Mouse (Mus musculus): ENCODE measurements around the gene Epha2. TPM values are rescaled to one million over a fixed set of nuclear protein-coding genes. Genes with fewer than 3 reads are reported as not detected.
A peak's percentile ranks its signal among the peaks of the same experiment; 100 is the strongest.

Gene Epha2
- total RNA-seq (2014; fragmentation: Nextera tagmentation) (0.30 and 1.2 TPM in 2 replicates), total RNA-seq (2017) (not detected in 2 replicates)

DNA sequence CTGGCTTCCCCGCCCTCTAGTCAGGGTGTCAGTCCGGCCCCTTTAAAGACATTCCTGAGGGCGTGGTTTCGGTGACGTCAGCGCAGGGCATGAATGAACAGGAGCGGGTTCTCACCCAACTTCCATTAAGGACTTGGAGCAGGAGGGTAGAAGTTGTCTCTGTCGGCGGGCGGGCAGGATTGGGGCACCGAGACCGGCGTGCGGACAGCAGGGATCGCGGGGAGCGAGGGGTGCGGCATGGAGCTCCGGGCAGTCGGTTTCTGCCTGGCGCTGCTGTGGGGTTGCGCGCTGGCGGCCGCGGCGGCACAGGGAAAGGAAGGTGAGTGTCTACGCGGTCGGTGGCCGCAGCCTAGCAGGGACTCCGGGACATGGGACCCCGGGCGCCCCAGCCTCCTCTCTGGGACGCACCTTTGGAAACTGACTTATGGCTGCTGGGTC lies at the start of gene Epha2:
Epha2 (plus strand) TSS at position 125 of the 438 bp plus-strand sequence.
- no peak for ATAC-seq (replicated peaks; ENCODE audit: low FRiP score, low TSS enrichment, poor library complexity, severe bottlenecking)

DNA sequence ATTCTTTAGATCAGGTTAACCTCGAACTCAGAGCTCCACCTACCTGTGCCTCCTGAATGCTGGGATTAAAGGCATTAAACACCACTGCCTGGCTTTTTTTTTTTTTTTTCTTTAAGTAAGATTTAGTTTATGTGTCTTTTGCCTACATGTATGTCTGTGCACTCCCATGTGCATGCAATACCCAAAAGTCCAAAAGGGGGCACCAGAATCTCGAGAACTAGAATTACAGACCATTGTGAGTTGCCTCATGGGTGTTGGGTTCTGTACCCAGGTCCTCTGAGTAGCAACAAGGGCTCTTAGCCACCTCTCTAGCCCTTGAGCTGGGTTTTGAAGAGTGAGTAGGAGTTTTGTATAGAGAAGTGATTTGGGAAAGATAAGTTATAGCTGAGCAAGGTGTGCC lies 48.4 kb upstream of the Epha2 start:
- no peak for ATAC-seq (replicated peaks; ENCODE audit: low FRiP score, low TSS enrichment, poor library complexity, severe bottlenecking)

DNA sequence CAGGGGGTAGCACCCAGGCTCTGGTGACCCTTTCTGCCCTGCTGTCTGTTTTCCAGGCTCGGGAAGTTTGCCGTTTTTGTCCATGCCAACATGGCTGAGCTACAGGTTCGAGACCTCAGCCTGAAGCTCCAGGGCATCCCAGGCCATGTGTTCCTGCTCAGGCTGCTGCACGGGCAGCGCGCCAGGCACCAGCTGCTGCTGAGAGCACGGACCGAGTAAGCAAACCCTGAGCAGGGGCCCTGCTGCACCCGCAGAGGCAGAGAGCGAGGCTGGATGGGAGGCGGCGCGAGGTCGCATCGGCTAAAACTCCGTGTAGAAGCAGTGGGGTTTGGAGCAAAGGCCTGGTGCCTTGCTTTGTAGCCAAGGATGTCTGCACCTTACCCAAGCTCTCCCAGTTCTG lies 46.8 kb upstream of the Epha2 start:
- no peak for ATAC-seq (replicated peaks; ENCODE audit: low FRiP score, low TSS enrichment, poor library complexity, severe bottlenecking)

DNA sequence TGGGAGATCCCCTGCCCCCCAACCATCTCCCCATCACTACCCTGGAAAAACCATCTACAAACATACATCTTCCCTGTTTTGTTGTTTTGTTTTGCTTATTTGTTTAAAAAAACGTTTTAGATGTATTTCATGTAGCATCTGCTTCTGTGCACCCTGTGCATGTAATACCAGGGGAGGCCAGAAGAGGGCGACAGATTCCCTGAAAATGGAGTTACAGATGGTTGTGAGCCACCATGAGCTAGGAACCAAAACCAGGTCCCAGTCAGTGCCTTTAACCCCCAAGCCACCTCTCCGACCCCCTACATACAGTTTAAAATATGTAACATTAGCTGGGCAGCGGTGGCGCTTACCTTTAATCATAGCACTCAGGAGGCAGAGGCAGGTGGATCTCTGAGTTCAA lies 43.6 kb upstream of the Epha2 start:
- ATAC-seq (replicated peaks; ENCODE audit: low FRiP score, low TSS enrichment, poor library complexity, severe bottlenecking) = no peak

DNA sequence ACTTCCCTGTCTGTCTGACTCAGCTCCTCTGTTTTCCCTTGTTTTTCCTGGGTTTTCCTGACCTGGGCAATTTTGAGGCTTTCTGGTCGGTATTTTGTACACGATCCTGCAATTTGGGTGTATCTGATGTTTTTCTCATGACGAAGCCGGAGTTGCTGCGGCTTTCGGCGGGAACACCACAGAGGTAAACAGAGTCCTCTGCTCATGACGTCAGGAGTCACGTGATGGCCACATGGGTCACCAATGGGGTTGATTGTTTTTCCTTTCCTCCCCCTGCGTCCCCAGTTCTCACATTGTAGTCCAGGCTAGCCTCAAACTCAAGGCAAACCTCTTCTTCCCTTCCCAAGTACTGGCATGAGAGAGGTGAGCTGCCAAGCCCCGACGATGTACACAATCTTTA lies 41.6 kb upstream of the Epha2 start:
- ATAC-seq (replicated peaks; ENCODE audit: low FRiP score, low TSS enrichment, poor library complexity, severe bottlenecking) = no peak

DNA sequence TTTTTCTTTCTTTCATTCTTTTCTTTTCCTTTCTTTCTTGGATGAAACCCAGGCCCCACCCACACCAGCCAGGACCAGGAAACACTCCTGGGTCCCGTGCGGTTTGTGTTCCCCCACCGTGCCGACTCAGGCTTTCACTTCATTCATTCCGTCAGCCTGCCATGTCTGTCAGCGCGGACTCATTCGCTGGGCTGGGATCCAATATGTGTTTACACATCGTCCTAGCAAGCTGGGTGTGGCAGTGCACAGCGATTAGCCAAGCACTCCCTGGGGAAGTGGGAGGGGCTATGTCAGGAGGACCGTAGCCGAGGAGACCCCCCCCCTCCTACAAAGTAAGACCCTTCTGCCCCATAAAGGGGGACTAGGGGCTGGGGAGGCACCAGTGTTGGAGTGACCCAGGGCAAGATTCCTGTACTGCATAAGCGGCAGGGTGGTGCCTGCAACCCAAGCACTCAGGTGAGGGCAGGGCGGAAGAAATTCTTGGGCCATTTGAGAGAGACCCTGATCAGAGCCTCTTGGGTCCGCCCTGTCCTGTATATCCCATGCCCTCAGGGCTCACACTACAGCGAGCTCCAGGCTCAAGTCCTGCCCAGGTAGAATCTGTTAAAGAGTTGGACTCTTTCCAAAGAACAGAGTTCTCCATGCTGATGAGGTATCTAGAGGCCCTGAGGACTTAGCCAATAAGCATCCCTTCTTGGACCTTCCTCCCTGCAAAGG lies 40.9 kb upstream of the Epha2 start:
- no peak for ATAC-seq (replicated peaks; ENCODE audit: low FRiP score, low TSS enrichment, poor library complexity, severe bottlenecking)

DNA sequence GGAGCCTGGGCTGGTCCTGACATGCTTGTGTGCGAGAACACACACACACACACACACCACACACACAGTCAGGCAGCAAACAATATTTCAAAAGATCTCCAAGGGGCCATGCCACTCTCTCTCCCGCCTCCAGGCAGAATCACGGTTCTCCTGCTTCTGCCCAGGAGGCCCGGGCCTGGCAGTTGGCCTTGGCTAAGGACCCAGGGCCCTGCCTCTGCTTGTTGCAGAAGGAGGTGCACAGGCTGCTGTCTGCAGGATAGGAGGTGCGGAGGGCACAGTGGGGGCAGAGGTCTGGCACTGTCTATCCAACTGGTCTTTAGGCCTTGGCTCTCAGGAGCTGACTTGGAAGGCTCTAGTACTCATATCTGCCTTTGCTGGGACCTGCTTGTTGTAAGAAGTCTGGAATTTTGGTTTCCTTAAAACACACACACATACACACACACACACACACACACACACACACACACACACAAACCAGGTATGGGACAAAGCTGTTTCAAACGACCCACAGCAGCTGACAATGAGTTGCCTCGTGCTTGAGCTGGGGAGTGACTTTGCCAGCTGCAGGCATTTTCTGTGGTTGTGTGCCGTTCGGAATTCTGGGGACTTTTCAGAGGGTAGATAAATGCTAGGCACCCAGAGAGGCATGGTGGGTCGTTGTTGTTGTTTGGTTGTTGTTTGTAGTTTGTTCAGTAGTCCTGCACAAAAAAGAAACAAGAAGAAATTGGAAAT lies 38.0 kb upstream of the Epha2 start:
- no peak for ATAC-seq (replicated peaks; ENCODE audit: low FRiP score, low TSS enrichment, poor library complexity, severe bottlenecking)

DNA sequence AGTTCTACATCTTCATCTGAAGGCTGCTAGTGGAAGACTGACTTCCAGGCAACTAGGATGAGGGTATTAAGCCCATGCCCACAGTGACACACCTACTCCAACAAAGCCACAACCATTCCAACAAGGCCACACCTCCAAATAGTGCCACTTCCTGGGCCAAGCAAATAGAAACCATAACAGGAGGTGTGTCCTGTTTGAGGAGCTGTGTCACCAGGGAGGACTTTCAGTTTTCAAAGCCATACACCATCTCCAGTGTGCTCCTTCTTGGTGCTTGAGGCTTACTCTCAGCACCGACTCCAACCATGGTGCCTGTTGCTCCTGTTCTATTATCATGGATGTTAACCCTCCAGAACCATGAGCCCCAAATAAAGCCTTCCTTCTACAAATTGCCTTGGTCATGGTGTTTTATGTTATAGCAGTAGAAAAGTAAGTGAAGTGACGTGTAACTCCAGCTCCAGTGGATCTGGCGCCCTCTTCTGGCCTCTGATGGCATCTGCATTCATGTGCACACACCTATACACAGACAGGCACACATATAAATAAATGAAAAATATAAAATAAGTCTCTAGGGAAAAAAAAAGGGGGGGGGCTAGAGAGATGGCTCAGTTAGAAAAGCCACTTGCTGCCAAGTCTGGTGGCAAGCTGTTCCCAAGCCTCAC lies 34.9 kb upstream of the Epha2 start:
- ATAC-seq (replicated peaks; ENCODE audit: low FRiP score, low TSS enrichment, poor library complexity, severe bottlenecking) = no peak

DNA sequence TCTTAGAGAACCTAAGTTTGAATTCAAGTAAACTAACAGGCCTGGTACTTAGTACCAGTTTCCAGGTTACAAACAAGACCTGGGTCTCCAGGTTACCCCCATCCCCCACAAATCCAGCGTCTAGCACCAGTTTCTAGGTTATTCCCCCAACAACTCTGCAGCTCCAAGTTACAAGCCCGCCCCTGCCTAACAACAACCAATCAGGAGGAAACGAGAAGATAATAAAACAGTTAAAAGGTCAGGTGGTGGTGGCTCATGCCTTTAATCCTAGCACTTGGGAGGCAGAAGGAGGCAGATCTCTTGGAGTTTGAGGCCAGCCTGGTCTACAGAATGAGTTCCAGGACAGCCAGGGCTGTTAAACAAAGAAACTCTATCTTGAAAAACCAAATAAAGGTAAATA lies 33.8 kb upstream of the Epha2 start:
- no peak for ATAC-seq (replicated peaks; ENCODE audit: low FRiP score, low TSS enrichment, poor library complexity, severe bottlenecking)

DNA sequence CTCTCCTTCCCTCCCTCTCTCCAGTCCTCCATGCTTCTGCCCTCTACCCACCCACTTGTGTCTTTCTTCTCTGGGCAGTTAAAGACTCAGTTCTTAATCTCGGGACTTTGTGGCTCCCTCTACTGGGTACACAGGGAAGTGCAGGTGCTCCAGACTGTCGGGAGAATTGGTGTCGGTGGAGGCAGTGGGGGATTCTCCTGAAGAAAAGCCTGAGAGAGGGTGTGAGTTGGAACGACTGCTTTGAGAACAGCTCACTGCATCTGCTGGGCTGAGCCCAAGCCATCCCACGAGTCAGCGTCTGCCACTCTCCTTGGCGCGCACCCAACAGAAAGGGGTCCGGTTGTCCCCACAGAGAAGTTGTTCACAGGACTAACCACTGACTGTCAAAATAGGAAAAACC lies 33.2 kb upstream of the Epha2 start:
- peak; percentile 63 for ATAC-seq (replicated peaks; ENCODE audit: low FRiP score, low TSS enrichment, poor library complexity, severe bottlenecking)

DNA sequence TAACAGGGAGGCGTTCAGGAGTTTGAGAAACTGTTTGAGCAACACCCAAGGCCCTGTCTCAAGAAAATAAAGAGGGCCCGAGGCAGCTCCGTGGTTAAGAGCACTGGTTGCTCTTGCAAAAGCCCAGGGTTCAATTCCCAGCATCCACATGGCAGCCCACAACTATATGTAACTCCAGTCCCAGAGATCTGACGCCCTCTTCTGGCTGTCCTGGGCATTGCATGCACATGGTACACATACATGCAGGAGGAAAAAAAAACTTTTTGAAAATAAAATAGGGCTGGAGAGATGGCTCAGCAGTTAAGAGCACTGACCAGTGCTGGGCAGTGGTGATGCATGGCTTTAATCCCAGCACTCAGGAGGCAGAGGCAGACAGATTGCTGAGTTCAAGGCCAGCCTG lies 32.7 kb upstream of the Epha2 start:
- no peak for ATAC-seq (replicated peaks; ENCODE audit: low FRiP score, low TSS enrichment, poor library complexity, severe bottlenecking)

DNA sequence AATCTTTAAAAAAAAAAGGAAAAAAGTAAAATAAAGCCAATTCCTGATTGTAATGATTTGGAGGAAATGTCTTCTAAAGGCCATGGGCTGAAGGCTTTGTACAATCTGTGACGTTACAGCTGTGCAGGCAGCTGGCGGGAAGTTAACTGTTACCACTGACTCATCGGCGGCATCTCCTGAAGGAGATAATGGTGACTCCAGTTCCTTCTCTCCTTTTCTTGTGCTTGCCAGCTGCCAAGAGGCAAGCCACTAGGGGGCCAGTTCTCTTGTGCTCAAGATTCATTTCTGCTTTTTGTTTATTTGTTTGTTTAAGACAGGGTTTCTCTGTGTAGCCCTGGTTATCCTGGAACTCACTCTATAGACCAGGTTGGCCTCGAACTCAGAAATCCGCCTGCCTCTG lies 32.0 kb upstream of the Epha2 start:
- ATAC-seq (replicated peaks; ENCODE audit: low FRiP score, low TSS enrichment, poor library complexity, severe bottlenecking) = no peak

DNA sequence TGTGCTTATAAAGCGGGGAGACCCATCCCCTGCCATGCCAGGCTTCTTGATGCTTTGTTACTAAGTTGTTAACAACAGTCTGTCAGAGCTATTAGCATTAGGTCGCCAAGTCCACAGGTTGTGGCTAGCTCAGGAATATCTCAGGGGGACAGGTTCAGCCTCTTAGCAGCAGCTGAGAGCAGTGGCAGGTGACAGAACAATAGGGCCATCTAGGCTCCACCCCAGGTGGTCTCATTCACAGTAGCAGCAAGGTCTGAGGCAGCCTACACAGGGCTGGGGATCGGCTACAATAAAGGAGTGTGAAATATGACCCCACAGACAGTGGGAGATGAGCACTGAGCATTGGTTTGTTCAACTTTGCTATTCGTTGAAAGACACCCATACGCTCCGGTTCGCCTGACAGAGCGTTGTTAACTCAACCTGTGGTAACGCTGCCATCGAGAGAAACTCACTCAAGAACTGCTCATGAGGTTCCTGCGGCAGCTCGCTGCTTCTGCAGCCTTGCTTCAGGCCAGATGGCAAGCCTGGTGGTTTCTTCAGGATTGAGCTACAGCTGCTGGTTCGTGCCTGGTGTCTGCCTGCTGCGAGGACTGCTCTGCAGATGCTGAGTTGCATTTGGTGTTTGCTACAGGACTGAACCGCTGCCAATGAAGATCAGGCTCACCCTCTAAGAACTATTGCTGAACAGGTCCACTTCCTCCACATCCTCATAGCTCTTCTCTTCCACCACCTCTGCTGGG lies 30.7 kb upstream of the Epha2 start:
- no peak for ATAC-seq (replicated peaks; ENCODE audit: low FRiP score, low TSS enrichment, poor library complexity, severe bottlenecking)

DNA sequence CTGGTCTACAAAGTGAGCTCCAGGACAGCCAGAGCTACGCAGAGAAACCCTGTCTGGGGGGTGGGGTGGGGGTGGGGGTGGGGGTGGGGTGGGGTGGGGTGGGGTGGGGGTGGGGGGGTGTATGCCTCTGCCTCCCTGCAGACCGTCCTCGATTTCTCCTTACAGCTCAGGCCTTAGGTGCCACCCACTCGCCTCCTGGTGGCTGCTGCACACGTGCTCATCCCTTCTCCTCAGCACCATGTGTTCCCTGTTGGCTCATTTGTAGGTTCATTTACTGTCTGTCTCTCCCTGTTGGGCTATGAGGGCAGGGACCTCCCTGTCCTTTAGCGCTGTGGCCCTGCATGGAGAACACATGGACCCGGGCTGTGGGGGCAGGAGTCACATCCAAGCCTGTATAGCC lies 29.8 kb upstream of the Epha2 start:
- no peak for ATAC-seq (replicated peaks; ENCODE audit: low FRiP score, low TSS enrichment, poor library complexity, severe bottlenecking)

DNA sequence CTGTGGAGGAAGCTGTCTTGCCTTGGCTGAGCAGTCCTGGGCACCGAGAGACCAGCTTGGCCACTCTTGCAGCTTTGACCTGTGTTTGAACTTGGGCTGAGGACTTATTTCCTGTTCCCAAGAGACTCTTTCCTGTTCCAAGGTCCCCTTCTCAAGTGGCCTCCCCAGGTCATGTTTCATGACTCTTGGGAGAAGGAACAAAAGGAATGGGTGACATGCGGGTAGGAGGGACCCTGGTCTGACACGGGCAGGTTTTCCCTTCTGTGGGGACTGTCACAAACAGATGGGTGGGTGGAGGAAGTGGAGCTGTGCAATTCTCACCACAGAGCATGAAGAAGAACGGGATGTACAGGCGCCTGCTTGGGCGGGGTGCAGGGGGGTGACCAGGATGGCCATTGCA lies 29.3 kb upstream of the Epha2 start:
- no peak for ATAC-seq (replicated peaks; ENCODE audit: low FRiP score, low TSS enrichment, poor library complexity, severe bottlenecking)

DNA sequence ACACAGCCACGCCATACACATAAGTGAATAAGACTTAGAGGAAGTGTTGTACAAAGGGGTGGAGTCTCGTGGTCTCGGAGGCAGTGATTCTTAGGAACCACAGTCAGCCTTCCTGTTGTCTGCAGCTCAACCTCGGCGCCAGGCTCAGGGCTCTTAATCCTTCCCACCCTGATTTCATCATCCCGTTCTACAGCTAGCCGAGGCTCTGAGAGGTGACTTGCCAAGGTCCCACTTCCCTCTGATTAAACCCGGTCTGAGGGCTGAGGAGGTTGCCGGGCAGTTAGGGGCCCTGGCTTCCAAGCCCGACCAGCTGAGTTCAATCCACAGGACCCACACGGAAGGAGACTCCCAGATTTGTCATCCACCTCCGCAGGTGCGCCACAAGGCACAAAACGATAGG lies 28.2 kb upstream of the Epha2 start:
- ATAC-seq (replicated peaks; ENCODE audit: low FRiP score, low TSS enrichment, poor library complexity, severe bottlenecking) = peak; percentile 69

DNA sequence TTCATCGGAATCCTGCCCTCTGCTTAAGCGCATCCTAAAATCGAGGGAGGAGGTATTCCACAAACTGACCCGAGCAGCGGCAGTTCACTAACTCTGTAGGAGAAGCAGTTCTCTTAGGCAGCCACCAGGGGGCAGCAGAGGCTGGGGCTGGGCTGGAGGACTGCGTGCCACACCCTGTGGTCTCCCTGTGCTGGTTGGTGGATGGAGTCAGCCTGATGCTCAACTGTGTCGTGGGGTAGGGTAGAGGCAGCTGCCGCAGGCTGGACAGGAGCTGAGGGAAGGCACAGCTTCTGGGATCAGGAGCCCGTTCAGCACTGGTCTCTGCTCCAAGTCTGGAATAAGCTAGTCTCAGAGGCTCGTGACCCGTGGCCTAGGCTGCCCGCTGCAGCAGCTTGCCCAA lies 27.7 kb upstream of the Epha2 start:
- peak; percentile 96 for ATAC-seq (replicated peaks; ENCODE audit: low FRiP score, low TSS enrichment, poor library complexity, severe bottlenecking)

DNA sequence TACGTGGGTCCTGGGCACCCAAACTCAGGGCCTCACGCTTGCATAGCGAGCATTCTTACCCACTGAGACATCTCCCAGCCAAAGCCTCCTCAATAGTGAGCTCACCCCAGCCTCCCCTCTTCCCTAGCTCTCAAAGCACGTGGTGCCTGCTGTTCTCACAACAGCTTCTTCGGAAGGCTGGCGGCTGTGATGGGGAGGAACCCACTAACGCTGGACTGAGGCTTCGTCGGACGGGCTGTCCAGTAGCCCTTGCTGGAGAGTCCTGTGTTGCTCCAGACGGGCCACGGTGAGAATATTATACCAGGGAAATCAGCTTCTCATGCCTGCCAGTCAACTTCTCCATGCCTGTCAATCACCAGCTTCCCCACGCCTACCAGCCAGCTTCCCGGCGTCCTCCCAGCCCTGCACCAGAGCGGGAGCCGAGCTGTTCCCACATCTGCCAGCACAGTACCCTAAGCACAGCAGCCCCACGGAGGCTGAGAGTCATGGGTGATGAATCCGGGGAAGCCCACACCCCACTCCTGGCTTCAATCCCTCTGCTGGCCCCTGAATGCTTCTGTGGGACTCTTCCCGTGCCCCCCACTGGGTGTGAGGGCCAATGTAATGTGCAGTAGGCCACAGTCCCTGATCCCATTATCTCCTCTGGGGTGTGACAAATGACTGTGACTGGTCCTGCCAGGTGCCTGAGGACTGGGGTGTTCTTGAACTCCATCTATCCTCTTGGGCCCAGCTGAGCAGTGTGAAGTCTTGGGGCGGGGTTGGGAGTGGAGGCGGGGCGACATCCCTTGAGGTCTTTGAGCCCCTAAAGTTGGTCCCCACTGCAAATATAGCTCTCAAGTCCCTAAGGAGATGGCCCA lies 26.3 kb upstream of the Epha2 start:
- no peak for ATAC-seq (replicated peaks; ENCODE audit: low FRiP score, low TSS enrichment, poor library complexity, severe bottlenecking)

DNA sequence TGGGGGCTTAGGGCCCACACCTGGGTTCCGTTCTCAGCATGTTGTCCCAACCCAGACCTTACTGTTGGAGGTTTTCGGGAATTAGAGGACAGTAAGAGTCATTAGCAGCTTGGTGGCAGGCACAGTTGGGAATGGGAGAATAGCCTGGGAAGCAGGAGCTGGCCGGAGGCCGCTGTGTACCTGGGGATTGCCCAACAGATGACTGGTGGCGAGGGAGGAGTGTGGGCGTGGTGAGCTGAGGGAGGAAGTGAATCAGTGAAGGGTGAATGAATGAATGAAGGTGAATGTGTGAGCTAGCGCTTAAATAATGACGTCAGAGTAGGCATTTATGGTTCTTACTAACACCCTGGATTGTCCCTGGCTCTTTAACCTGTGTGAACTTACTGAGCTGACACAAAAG lies 23.9 kb upstream of the Epha2 start:
- ATAC-seq (replicated peaks; ENCODE audit: low FRiP score, low TSS enrichment, poor library complexity, severe bottlenecking) = no peak

Data from megakaryocyte-erythroid progenitor cell, adult 5-6 weeks (primary cell).